In the genomic region with DNA sequence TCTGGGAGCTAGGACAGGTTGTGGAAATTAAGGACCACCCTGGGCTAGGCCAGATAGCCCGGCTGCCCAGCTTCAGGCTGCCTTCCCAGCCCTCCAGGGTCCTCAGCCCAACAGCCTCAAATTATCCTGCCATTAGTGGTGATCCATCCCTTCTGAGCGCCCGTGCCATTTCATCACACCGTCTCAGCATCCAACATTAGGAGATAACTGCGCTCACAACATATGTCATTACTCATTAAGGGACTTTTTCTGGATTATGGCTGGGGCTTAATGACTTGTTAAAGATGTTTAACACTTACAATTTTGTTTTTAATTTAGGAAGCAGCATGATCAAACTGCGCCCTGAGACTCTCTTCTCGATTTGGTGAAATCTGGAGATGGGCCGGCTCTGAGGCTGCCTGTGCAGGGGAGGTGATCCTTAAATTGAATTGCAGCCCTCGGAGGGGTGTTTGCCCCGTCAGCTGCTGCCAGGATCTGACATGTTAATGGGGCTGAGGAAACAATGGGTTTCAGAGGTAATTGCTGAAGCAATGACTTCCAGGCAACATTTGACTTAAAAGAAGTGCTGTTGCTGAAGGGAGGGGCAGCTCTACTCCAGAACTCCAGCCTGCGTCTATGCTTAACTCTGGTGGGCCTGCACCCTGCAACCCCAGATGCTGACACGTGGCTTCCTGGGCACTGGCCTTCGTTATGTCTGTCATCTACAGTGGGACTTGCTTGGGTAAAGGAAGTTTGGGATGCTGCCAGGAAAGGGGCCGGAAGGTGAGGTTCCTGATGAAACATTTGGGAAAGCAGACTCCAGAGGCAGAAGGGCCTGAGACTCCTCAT, we compare ENCODE assay signal across 18 mouse cellular contexts.
DNase-seq lines count a peak whose midpoint lies in the region; ATAC-seq and TF ChIP-seq lines count a peak whose summit lies in the region.
"Had no signal": no experiment of that assay in that cellular context is flagged by ENCODE, and none has a peak within 500 bp of the region (broad histone marks: within the 10 kb centered on the region; RNA-seq: fewer than 3 reads in every experiment).

No protein-coding gene starts in this region.

- no peak overlapping the region for H3K9ac ChIP-seq in hindbrain, embryonic 12.5 days
- H3K9ac ChIP-seq in neural tube, embryonic 11.5 days (ENCODE audit: low read length): no peak overlapping the region
- no peak overlapping the region for H3K9ac ChIP-seq in forebrain, postnatal 0 days
- H3K9ac ChIP-seq in neural tube, embryonic 15.5 days (replicated peaks): no peak overlapping the region
- H3K9ac ChIP-seq: heart, embryonic 15.5 days; liver, embryonic 13.5 days; lung, embryonic 15.5 days had no signal

- WGBS in hindbrain, embryonic 10.5 days: 48% methylated on average over 14 of the region's 14 CpGs
- WGBS in hindbrain, embryonic 12.5 days: 34% methylated on average over 14 of the region's 14 CpGs
- 27% methylated on average over 14 of the region's 14 CpGs for WGBS in neural tube, embryonic 11.5 days
- WGBS in forebrain, postnatal 0 days: 28% methylated on average over 14 of the region's 14 CpGs
- WGBS in neural tube, embryonic 15.5 days: 16% methylated on average over 14 of the region's 14 CpGs

- DNase-seq in hindbrain, embryonic 10.5 days (ENCODE audit: low spot score): no peak
- peak; percentile 16 for DNase-seq in neural tube, embryonic 11.5 days (ENCODE audit: low spot score)
- DNase-seq in neural tube, embryonic 10.5 days (ENCODE audit: extremely low spot score, low spot score): no peak
- peak; percentile 46 for DNase-seq in forebrain, postnatal 0 days
- DNase-seq in urinary bladder, adult 18-20 months (ENCODE audit: low spot score in 2 of 2): no peak
- DNase-seq in layer of hippocampus, adult 9-10 months (ENCODE audit: low spot score): no peak
- DNase-seq: adrenal gland, postnatal 10 days; B cell, adult 2 months; cerebellum, adult 18-20 months; kidney, adult 2 months; liver, embryonic 13.5 days; midbrain, embryonic 14.5 days; thymus, postnatal 14 days had no signal

- H3K27me3 ChIP-seq in hindbrain, embryonic 10.5 days (ENCODE audit: insufficient read depth, poor library complexity, severe bottlenecking): peaks cover 71% of the 10 kb centered on the region
- H3K27me3 ChIP-seq in hindbrain, embryonic 12.5 days: peaks cover 42% of the 10 kb centered on the region
- 0 out of 2 replicates have a peak, but pooled peaks cover 8% of the 10 kb centered on the region for H3K27me3 ChIP-seq in neural tube, embryonic 11.5 days (ENCODE audit: control insufficient read depth, insufficient read depth, low read length)
- H3K27me3 ChIP-seq in forebrain, postnatal 0 days (ENCODE audit: insufficient read depth, low read length): no peaks in the 10 kb centered on the region
- peaks cover 64% of the 10 kb centered on the region for H3K27me3 ChIP-seq in neural tube, embryonic 15.5 days (replicated peaks)
- H3K27me3 ChIP-seq: lung, embryonic 15.5 days had no signal

- no peak overlapping the region for H3K4me3 ChIP-seq in hindbrain, embryonic 10.5 days
- H3K4me3 ChIP-seq in hindbrain, embryonic 12.5 days: no peak overlapping the region
- H3K4me3 ChIP-seq in neural tube, embryonic 11.5 days (ENCODE audit: low read depth, low read length): no peak overlapping the region
- H3K4me3 ChIP-seq in forebrain, postnatal 0 days (ENCODE audit: low read depth, low read length): no peak overlapping the region
- H3K4me3 ChIP-seq in neural tube, embryonic 15.5 days (replicated peaks): no peak overlapping the region
- H3K4me3 ChIP-seq: heart, embryonic 15.5 days; liver, embryonic 13.5 days; lung, embryonic 15.5 days had no signal

- no peak; the same call in 1 of the 2 replicates for ATAC-seq in hindbrain, embryonic 12.5 days (ENCODE audit: low FRiP score)
- ATAC-seq in neural tube, embryonic 11.5 days (ENCODE audit: insufficient read depth, low FRiP score, low TSS enrichment): no peak
- peak; percentile 80; the same call in 1 of the 2 replicates for ATAC-seq in forebrain, postnatal 0 days
- peak; percentile 62 for ATAC-seq in neural tube, embryonic 15.5 days (ENCODE audit: low FRiP score)

- H3K27ac ChIP-seq in hindbrain, embryonic 10.5 days: peak overlapping the region; percentile 62
- no peak overlapping the region for H3K27ac ChIP-seq in hindbrain, embryonic 12.5 days
- H3K27ac ChIP-seq in neural tube, embryonic 11.5 days (ENCODE audit: low read depth, low read length): no peak overlapping the region
- peak overlapping the region; percentile 58 for H3K27ac ChIP-seq in forebrain, postnatal 0 days (ENCODE audit: low read depth, low read length)
- H3K27ac ChIP-seq in neural tube, embryonic 15.5 days (replicated peaks): no peak overlapping the region
- H3K27ac ChIP-seq: heart, embryonic 15.5 days; liver, embryonic 13.5 days; lung, embryonic 15.5 days; macrophage had no signal

- no peak for TF ChIP-seq CTCF in forebrain, postnatal 0 days (IDR thresholded peaks at IDR 0.05; ENCODE audit: low read depth)

- peaks cover 50% of the 10 kb centered on the region for H3K4me1 ChIP-seq in hindbrain, embryonic 10.5 days (replicated peaks)
- H3K4me1 ChIP-seq in hindbrain, embryonic 12.5 days: peaks cover 39% of the 10 kb centered on the region
- peaks cover 11% of the 10 kb centered on the region for H3K4me1 ChIP-seq in neural tube, embryonic 11.5 days (ENCODE audit: control insufficient read depth, insufficient read depth, low read length)
- peaks cover 10% of the 10 kb centered on the region for H3K4me1 ChIP-seq in forebrain, postnatal 0 days (ENCODE audit: insufficient read depth)
- H3K4me1 ChIP-seq in neural tube, embryonic 15.5 days: peaks cover 30% of the 10 kb centered on the region
- H3K4me1 ChIP-seq: liver, embryonic 13.5 days; lung, embryonic 15.5 days had no signal

- no peaks in the 10 kb centered on the region for H3K9me3 ChIP-seq in hindbrain, embryonic 10.5 days
- no peaks in the 10 kb centered on the region for H3K9me3 ChIP-seq in hindbrain, embryonic 12.5 days (replicated peaks)
- H3K9me3 ChIP-seq in neural tube, embryonic 11.5 days (ENCODE audit: control insufficient read depth, low read length): no peaks in the 10 kb centered on the region
- no peaks in the 10 kb centered on the region for H3K9me3 ChIP-seq in forebrain, postnatal 0 days (ENCODE audit: low read length)
- H3K9me3 ChIP-seq in neural tube, embryonic 15.5 days (replicated peaks): no peaks in the 10 kb centered on the region
- H3K9me3 ChIP-seq: heart, embryonic 15.5 days; liver, embryonic 13.5 days; lung, embryonic 15.5 days had no signal

- H3K36me3 ChIP-seq in hindbrain, embryonic 10.5 days: no peaks in the 10 kb centered on the region
- H3K36me3 ChIP-seq in hindbrain, embryonic 12.5 days: no peaks in the 10 kb centered on the region
- H3K36me3 ChIP-seq in neural tube, embryonic 11.5 days (ENCODE audit: control insufficient read depth, insufficient read depth, low read length): no peaks in the 10 kb centered on the region
- H3K36me3 ChIP-seq in forebrain, postnatal 0 days (ENCODE audit: insufficient read depth): no peaks in the 10 kb centered on the region
- H3K36me3 ChIP-seq in neural tube, embryonic 15.5 days: no peaks in the 10 kb centered on the region
- H3K36me3 ChIP-seq: heart, embryonic 15.5 days; liver, embryonic 13.5 days; lung, embryonic 15.5 days had no signal

- no peak overlapping the region for H3K4me2 ChIP-seq in hindbrain, embryonic 12.5 days (replicated peaks)
- H3K4me2 ChIP-seq in neural tube, embryonic 11.5 days (ENCODE audit: low read depth): no peak overlapping the region
- H3K4me2 ChIP-seq in forebrain, postnatal 0 days (ENCODE audit: low read depth): no peak overlapping the region
- no peak overlapping the region for H3K4me2 ChIP-seq in neural tube, embryonic 15.5 days
- H3K4me2 ChIP-seq: heart, embryonic 15.5 days; liver, embryonic 13.5 days; lung, embryonic 15.5 days had no signal

Comparison
In these comparisons a context has a peak if more than half of its experiments do, and no peak if none do; other contexts are left out.
1. DNase-seq: peak in neural tube, embryonic 11.5 days (single experiment) and forebrain, postnatal 0 days (single experiment); none in hindbrain, embryonic 10.5 days (single experiment), neural tube, embryonic 10.5 days (single experiment), urinary bladder, adult 18-20 months (0 of 2) and layer of hippocampus, adult 9-10 months (single experiment).
2. H3K27ac ChIP-seq: peak in hindbrain, embryonic 10.5 days (single experiment) and forebrain, postnatal 0 days (single experiment); none in hindbrain, embryonic 12.5 days (single experiment), neural tube, embryonic 11.5 days (single experiment) and neural tube, embryonic 15.5 days (single experiment).
3. ATAC-seq: peak in forebrain, postnatal 0 days (single experiment) and neural tube, embryonic 15.5 days (single experiment); none in hindbrain, embryonic 12.5 days (single experiment) and neural tube, embryonic 11.5 days (single experiment).